Mouse (Mus musculus): Measurements from ENCODE around the gene Spats1.

GRCm38 (mm10) chr17:45503301-45503973 is 28.2 kb upstream of the Spats1 start:
- TF ChIP-seq HCFC1 (IDR thresholded peaks at IDR 0.05; ENCODE audit: borderline replicate concordance, insufficient read depth, low read length) (no peak), ZNF384 (IDR thresholded peaks at IDR 0.05; ENCODE audit: low read depth, low read length) (no peak), ZC3H11A (IDR thresholded peaks at IDR 0.05; ENCODE audit: borderline replicate concordance, low read depth, low read length) (no peak), CHD2 (IDR thresholded peaks at IDR 0.05; ENCODE audit: low read depth, low read length) (no peak), MAFK (IDR thresholded peaks at IDR 0.05; ENCODE audit: insufficient read depth, low read depth, low read length) (no peak)
